Mouse (Mus musculus) heart, adult 11 months (tissue): ENCODE data around the gene 9530068E07Rik.

Experiments
- DNase-seq: peaks from one replicate; pipeline ENCODE4 v3.0.0; 2022

The 9530068E07Rik gene

GRCm38 (mm10) chr11:52429440-52429839 is 33.2 kb downstream of the 9530068E07Rik start:
- no peak for DNase-seq

GRCm38 (mm10) chr11:52431594-52431993 is 35.4 kb downstream of the 9530068E07Rik start:
- no peak for DNase-seq

DNA sequence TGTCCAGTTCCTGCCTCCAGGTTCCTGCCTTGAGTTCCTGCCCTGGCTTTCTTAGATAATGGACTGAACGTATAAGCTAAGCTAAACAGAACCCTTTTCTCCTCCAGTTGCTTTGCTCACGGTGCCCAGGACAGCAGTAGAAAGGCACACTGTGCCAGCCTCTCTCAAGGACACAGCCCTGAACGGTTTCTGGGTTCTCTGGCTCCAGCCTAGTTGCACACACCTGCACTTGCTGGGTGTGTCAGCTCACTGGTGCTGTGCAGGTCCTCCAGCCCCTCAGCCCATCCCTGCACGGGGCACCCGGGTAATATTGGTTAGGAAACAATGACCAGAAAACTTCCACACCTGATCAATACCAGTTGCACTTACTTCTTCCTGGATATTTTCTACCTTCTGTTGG is 35.9 kb downstream of the 9530068E07Rik start:
- no peak for DNase-seq

- no peak for DNase-seq
Observed at GRCm38 (mm10) chr11:52433076-52433796, 37.0 kb downstream of the 9530068E07Rik start.

DNA sequence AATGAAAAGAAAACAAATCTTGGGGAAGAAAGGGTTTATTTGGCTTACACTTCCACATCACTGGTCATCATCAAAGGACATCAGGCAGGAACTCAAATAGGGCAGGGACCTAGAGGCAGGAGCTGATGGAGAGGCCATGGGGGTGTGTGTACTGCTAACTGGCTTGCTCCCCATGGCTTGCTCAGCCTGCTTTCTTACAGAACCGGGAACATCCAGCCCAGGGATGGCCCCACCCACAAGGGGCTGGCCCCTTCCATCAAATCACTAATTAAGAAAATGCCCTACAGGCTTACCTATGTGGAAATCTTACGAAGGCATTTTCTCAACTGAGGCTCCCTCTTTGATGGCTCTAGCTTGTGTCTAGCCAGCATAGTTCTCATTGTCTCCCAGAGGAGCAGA is 37.6 kb downstream of the 9530068E07Rik start:
- no peak for DNase-seq

GRCm38 (mm10) chr11:52435466-52435865 is 39.2 kb downstream of the 9530068E07Rik start:
- DNase-seq, result no peak

DNA sequence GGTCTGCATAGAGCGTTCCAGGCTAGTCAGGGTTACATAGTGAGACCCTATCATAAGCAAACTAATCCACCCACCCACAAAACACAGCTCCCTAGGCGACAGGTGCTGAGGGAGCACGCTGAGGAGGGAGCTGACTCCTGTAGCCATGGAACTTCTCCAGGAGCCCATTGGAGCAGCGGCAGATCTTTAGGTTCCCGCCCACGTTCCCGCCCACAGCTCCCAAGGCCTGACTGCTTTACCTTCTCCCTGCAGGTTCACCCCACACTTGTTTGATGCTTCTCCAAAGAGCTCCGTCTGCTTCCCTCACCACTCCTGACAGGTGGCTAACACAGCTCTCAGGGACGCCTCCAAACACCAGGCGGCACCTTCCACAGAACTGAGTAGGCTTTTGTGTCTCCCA is 40.9 kb downstream of the 9530068E07Rik start:
- DNase-seq, result no peak

DNA sequence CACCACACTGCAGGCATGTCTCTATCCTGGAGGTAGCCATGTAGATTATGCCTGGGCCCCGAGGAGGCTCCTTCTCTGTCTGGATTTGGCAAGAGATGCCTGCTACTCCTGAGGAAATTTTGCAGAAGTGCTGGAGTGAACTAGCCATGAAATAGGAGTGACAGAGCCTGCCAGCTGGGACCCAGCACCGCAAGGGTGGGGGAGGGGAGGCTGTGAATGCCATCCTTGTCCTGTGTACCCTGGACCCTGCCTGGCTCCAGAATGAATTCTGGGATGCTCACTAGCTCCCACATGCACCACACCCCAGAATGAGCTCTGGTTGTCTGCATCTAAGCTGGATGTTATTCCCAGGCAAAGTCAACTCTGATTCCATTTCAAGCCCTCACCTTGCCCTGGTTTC is 44.9 kb downstream of the 9530068E07Rik start:
- no peak for DNase-seq

DNA sequence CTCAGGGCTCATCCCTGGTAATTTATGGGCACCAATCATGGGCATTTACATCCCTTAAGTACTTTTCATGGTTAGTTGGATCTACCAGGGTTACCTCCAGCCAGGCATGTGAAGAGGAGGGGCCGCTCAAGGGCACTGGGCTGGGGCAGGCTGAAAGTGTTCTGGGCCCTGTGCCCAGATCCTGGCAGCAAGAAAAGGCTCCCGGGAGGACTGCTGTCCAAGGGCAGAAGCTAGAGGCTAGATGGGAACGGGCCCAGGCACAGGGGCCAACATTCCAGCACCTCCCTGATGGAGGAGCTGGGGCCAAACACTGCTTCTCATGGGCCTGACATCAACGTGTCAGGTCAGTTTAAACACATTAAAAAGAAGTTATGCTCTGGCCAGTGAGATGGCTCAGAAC is 51.0 kb downstream of the 9530068E07Rik start:
- DNase-seq, result peak; percentile 97

- no peak for DNase-seq
Observed at GRCm38 (mm10) chr11:52449004-52449403, 52.8 kb downstream of the 9530068E07Rik start.

GRCm38 (mm10) chr11:52458281-52458680 is 62.1 kb downstream of the 9530068E07Rik start:
- DNase-seq, result no peak
